9 mouse cellular contexts compared by ENCODE assay signal in genomic region chr16:92499324-92499723, GRCm38 (mm10). TPM values are rescaled to one million over a fixed set of nuclear protein-coding genes. Genes with fewer than 3 reads are reported as not detected.
A peak's percentile ranks its signal among the peaks of the same experiment; 100 is the strongest.
DNase-seq lines count a peak whose midpoint lies in the region; ATAC-seq and TF ChIP-seq lines count a peak whose summit lies in the region.
"Had no signal": no experiment of that assay in that cellular context is flagged by ENCODE, and none has a peak within 500 bp of the region (broad histone marks: within the 10 kb centered on the region; RNA-seq: fewer than 3 reads in every experiment).

No protein-coding gene starts in this region.

- 26% methylated on average over 15 of the region's 15 CpGs for WGBS in kidney, postnatal 0 days
- WGBS in forebrain, embryonic 16.5 days, result 22% methylated on average over 15 of the region's 15 CpGs
- 18% methylated on average over 15 of the region's 15 CpGs for WGBS in liver, embryonic 13.5 days (ENCODE audit: insufficient replicate concordance)
- WGBS in stomach, embryonic 14.5 days, result 27% methylated on average over 15 of the region's 15 CpGs

- intact Hi-C loops in left cerebral cortex, postnatal 36 days (cut with DNase I), result no loop called here

- peaks cover 6% of the 10 kb centered on the region; the same call in 1 of the 2 replicates for H3K4me1 ChIP-seq in kidney, postnatal 0 days (replicated peaks; ENCODE audit: insufficient read depth, low read length)
- H3K4me1 ChIP-seq in forebrain, embryonic 16.5 days (replicated peaks; ENCODE audit: control insufficient read depth, insufficient read depth, low read length), result peaks cover 16% of the 10 kb centered on the region
- peaks cover 23% of the 10 kb centered on the region for H3K4me1 ChIP-seq in liver, embryonic 13.5 days (replicated peaks)
- H3K4me1 ChIP-seq in stomach, embryonic 14.5 days (ENCODE audit: control insufficient read depth, insufficient read depth, low read length), result 0 out of 2 replicates have a peak, but pooled peaks cover 7% of the 10 kb centered on the region

- H3K27ac ChIP-seq in kidney, postnatal 0 days, result no peak overlapping the region
- H3K27ac ChIP-seq in forebrain, embryonic 16.5 days (ENCODE audit: low read length), result no peak overlapping the region
- no peak overlapping the region for H3K27ac ChIP-seq in liver, embryonic 13.5 days
- H3K27ac ChIP-seq in stomach, embryonic 14.5 days (ENCODE audit: low read length), result no peak overlapping the region

- H3K9ac ChIP-seq in kidney, postnatal 0 days (ENCODE audit: low read depth, low read length), result peak overlapping the region; percentile 46; the same call in 1 of the 2 replicates
- no peak overlapping the region; the same call in 1 of the 2 replicates for H3K9ac ChIP-seq in forebrain, embryonic 16.5 days (replicated peaks; ENCODE audit: low read depth, low read length)
- H3K9ac ChIP-seq in liver, embryonic 13.5 days, result no peak overlapping the region
- H3K9ac ChIP-seq in stomach, embryonic 14.5 days (replicated peaks; ENCODE audit: low read depth, low read length), result no peak overlapping the region

- no peaks in the 10 kb centered on the region for H3K9me3 ChIP-seq in kidney, postnatal 0 days (replicated peaks; ENCODE audit: low read length)
- H3K9me3 ChIP-seq in forebrain, embryonic 16.5 days (ENCODE audit: control insufficient read depth, low read length), result no peaks in the 10 kb centered on the region; the same call in 1 of the 2 replicates
- 0 out of 2 replicates have a peak, but pooled peaks cover 2% of the 10 kb centered on the region for H3K9me3 ChIP-seq in liver, embryonic 13.5 days (replicated peaks)
- H3K9me3 ChIP-seq in stomach, embryonic 14.5 days (ENCODE audit: control insufficient read depth, low read depth, low read length), result no peaks in the 10 kb centered on the region

- no peak for DNase-seq in kidney, postnatal 0 days (ENCODE audit: low spot score)
- no peak for DNase-seq in kidney, postnatal 10 days
- no peak for DNase-seq in liver, embryonic 13.5 days
- no peak for DNase-seq in left cerebral cortex, postnatal 36 days (ENCODE audit: low spot score in 2 of 2)
- no peak for DNase-seq in thymus, postnatal 14 days
- no peak for DNase-seq in T-cell, adult 2 months (ENCODE audit: low spot score)

- H3K4me2 ChIP-seq in kidney, postnatal 0 days (ENCODE audit: low read length), result peak overlapping the region; percentile 80
- H3K4me2 ChIP-seq in forebrain, embryonic 16.5 days (ENCODE audit: low read length), result peak overlapping the region; percentile 84
- H3K4me2 ChIP-seq in liver, embryonic 13.5 days, result peak overlapping the region; percentile 65
- H3K4me2 ChIP-seq in stomach, embryonic 14.5 days (replicated peaks; ENCODE audit: low read depth, low read length), result peak overlapping the region; percentile 81

- no peaks in the 10 kb centered on the region for H3K36me3 ChIP-seq in kidney, postnatal 0 days (ENCODE audit: insufficient read depth, low read length)
- H3K36me3 ChIP-seq in forebrain, embryonic 16.5 days (ENCODE audit: control insufficient read depth, insufficient read depth), result no peaks in the 10 kb centered on the region
- H3K36me3 ChIP-seq in liver, embryonic 13.5 days, result no peaks in the 10 kb centered on the region
- no peaks in the 10 kb centered on the region for H3K36me3 ChIP-seq in stomach, embryonic 14.5 days (ENCODE audit: control insufficient read depth, insufficient read depth, low read length)

- no peak for TF ChIP-seq CTCF in kidney, postnatal 0 days (IDR thresholded peaks at IDR 0.05; ENCODE audit: low read depth)

- ATAC-seq in kidney, postnatal 0 days (replicated peaks; ENCODE audit: low FRiP score, low read depth), result no peak
- ATAC-seq in forebrain, embryonic 16.5 days, result no peak
- ATAC-seq in liver, embryonic 13.5 days (ENCODE audit: low read depth), result no peak
- no peak for ATAC-seq in stomach, embryonic 14.5 days (ENCODE audit: insufficient number of reproducible peaks, insufficient read depth, low FRiP score, low read depth)

- peaks cover 18% of the 10 kb centered on the region for H3K27me3 ChIP-seq in kidney, postnatal 0 days (ENCODE audit: insufficient read depth, low read length)
- peaks cover 41% of the 10 kb centered on the region for H3K27me3 ChIP-seq in forebrain, embryonic 16.5 days (replicated peaks; ENCODE audit: control insufficient read depth, insufficient read depth, low read length)
- H3K27me3 ChIP-seq in liver, embryonic 13.5 days, result peaks cover 71% of the 10 kb centered on the region
- peaks cover 15% of the 10 kb centered on the region for H3K27me3 ChIP-seq in stomach, embryonic 14.5 days (ENCODE audit: control insufficient read depth, insufficient read depth, low read length)

- H3K4me3 ChIP-seq in kidney, postnatal 0 days (replicated peaks; ENCODE audit: low read depth, low read length), result peak overlapping the region; percentile 47
- H3K4me3 ChIP-seq in forebrain, embryonic 16.5 days (replicated peaks; ENCODE audit: low read length), result peak overlapping the region; percentile 50
- H3K4me3 ChIP-seq in liver, embryonic 13.5 days (replicated peaks), result peak overlapping the region; percentile 49
- H3K4me3 ChIP-seq in stomach, embryonic 14.5 days (ENCODE audit: low read depth, low read length), result peak overlapping the region; percentile 51

RNA-seq across cellular contexts. Expression of gene Clic6, which starts 13.8 kb away (rescaled TPM):
- 7.1 and 7.8 TPM in 2 replicates for polyA plus RNA-seq in kidney, postnatal 0 days (2015; fragmentation: Nextera tagmentation; extraction: Ambion mirVana)
- polyA plus RNA-seq in forebrain, embryonic 16.5 days (2015; fragmentation: Nextera tagmentation; extraction: Ambion mirVana), result 3.3 and 3.4 TPM in 2 replicates
- 0.61 and 0.70 TPM in 2 replicates for polyA plus RNA-seq in liver, embryonic 13.5 days (2015; fragmentation: Nextera tagmentation; extraction: Ambion mirVana)
- 9.2 and 13.0 TPM in 2 replicates for polyA plus RNA-seq in stomach, embryonic 14.5 days (2014; fragmentation: Nextera tagmentation; extraction: Ambion mirVana)
- 1 to 10 TPM in 1 of 2 experiments, under 1 TPM in 1; 0.62 to 2.1 TPM for total RNA-seq in left cerebral cortex, postnatal 36 days (2021)
- total RNA-seq: monocyte, adult 5-6 weeks had no signal

RNA-seq across cellular contexts. Expression of gene Rcan1, which starts 28.7 kb away (rescaled TPM):
- polyA plus RNA-seq in kidney, postnatal 0 days (2015; fragmentation: Nextera tagmentation; extraction: Ambion mirVana), result 37.9 and 38.8 TPM in 2 replicates
- polyA plus RNA-seq in forebrain, embryonic 16.5 days (2015; fragmentation: Nextera tagmentation; extraction: Ambion mirVana), result 48.1 and 50.7 TPM in 2 replicates
- polyA plus RNA-seq in liver, embryonic 13.5 days (2015; fragmentation: Nextera tagmentation; extraction: Ambion mirVana), result 9.4 and 11.4 TPM in 2 replicates
- 21.2 and 22.8 TPM in 2 replicates for polyA plus RNA-seq in stomach, embryonic 14.5 days (2014; fragmentation: Nextera tagmentation; extraction: Ambion mirVana)
- total RNA-seq in left cerebral cortex, postnatal 36 days (2021), result 10 to 100 TPM; 55.4 to 60.9 TPM
